Mouse (Mus musculus) left cerebral cortex, postnatal 10 days (tissue): ENCODE measurements around the gene Parg. TPM values are rescaled to one million over a fixed set of nuclear protein-coding genes. Genes with fewer than 3 reads are reported as not detected.
A peak's percentile ranks its signal among the peaks of the same experiment; 100 is the strongest.
"Not testable (repeated sequence)": the region's sequence is repeated elsewhere in the genome, so short reads cannot be mapped to it uniquely, and the experiment has no call there.

Source experiments
- DNase-seq, 2 experiments: peaks; one replicate each; pipeline ENCODE4 v3.0.0; 2021 to 2022; ENCODE audit warnings: low spot score in 2 of 2, mixed read lengths in 1 of 2; ENCODE audit errors: extremely low spot score in 1 of 2
- intact Hi-C: fragments of 180-260 bp; cut with DNase I; formaldehyde crosslinking; loops from one replicate; pipeline ENCODE4 v1.15.1; 2025
- total RNA-seq, 2 experiments: library from RNA; stranded (reverse); gene quantifications; 2 replicates each; pipeline ENCODE4 v1.2.3; 2021

The Parg gene
- total RNA-seq, 2 experiments from 2014 or later, result 36.8 to 38.4 TPM

DNA sequence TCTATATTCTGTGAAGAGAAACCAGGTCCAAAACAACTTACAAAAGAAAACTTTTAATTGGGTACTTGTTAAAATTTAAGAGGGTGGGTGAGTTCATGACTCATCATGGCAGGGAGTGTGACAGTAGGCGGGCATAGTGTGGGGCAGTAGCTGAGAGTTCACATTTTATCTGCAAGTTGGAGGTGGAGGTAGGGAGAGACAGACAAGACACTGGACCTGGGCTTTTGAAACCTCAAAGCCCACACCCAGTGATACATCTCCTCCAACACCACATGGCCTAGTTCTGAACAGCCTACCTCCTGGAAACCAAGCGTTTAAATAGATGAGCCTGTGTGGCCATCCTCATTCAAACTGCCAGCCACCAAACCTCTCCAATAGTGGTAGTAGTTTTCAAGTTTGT lies 26.4 kb upstream of the Parg start:
- intact Hi-C loops, result no loop called here

DNA sequence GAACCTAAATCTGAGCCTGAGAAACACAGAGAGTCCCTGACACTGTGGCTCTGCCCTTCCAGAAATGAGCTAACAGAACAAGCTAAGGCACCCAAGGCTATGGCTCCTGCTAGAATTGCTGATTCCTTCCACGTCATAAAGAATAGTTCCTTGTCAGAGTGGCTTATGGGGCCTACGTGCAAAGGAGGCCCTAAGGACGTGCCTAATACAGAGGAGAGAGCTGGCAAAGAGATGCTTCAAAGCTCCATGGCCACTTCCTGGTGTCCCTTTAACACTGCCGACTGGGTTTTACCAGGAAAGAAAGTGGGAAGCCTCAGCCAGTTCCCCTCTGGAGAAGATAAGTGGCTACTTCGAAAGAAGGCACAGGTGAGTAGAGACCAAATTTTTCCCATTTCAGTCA lies 25.2 kb upstream of the Parg start:
- DNase-seq, intact Hi-C loops: not testable (repeated sequence)

More for the DNA sequence above, 26.4 kb upstream of the Parg start:
- no peak for DNase-seq

DNA sequence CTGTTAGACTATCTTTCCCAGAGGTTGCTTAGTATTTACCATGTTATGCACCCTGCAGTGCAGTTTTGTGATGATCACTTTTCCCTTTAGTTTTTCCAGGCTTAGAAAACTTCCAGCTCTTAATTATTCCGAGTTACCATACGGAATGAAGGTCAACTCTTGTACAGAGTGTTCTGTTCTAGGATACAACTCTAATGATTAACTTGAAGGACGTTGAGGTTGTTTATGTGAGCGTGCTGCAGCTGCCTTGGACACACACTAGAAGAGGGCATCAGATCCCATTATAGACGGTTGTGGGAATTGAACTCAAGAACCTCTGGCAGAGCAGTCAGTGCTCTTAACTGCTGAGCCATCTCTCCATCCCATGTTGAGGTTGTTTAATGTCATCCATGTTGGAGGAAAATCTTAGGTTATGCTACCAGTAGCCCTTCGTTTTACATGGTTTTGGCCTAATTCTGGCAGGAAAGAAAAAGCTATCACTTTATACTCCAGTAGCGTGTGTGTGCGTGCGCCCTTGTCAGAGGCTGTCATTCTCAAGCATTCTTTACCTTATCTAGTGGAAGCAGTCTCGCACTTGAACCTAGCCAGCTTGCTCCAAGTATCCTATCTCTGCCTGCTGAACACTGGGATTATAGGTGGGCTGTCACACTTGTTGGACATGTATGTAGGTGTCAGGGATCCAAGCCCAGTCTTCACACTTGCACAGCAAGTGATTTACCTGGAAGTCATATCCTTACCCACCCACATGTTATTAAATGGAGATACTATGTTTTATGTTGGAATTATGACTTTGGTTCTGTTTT lies 22.2 kb upstream of the Parg start:
- DNase-seq, result no peak
- intact Hi-C loops, result no loop called here

DNA sequence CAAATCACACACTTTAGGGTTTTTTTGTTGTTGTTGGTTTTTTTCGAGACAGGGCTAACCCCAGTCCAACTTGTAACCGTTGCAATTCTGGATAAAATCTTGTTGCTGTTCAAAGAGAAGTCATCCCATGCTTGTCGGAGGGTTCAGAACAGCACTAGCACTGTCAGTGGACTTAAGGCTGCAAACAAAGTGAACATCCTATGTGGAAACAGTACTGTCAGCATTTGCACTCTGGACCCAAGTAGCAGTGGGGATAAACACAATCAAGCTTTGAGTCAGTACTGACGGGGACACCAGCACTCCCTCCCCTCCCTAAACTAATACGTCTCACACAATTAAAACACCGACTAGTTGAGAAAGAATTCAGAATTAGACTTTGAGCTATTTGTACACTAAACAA lies 20.9 kb upstream of the Parg start:
- intact Hi-C loops, result no loop called here
- DNase-seq, result no peak

DNA sequence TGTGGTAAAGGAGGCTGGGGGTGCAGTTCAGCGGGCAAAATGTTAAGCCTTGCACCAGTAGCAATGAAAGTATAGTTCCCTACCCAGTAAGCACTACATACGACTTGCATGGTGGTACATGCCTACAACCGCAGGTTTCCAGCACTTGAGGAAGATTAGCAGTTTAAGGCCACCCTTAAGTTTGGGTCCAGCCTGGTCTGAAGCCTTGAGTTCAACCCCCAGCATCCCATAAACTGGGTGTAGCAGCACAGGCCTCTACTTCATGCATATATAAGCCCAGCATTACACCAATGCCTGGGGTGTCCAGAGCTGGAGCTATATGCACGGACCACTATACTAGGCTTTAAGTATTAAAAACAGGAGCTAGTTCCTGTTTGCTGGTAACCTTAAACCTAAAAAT lies 17.9 kb upstream of the Parg start:
- intact Hi-C loops, result no loop called here
- no peak for DNase-seq

DNA sequence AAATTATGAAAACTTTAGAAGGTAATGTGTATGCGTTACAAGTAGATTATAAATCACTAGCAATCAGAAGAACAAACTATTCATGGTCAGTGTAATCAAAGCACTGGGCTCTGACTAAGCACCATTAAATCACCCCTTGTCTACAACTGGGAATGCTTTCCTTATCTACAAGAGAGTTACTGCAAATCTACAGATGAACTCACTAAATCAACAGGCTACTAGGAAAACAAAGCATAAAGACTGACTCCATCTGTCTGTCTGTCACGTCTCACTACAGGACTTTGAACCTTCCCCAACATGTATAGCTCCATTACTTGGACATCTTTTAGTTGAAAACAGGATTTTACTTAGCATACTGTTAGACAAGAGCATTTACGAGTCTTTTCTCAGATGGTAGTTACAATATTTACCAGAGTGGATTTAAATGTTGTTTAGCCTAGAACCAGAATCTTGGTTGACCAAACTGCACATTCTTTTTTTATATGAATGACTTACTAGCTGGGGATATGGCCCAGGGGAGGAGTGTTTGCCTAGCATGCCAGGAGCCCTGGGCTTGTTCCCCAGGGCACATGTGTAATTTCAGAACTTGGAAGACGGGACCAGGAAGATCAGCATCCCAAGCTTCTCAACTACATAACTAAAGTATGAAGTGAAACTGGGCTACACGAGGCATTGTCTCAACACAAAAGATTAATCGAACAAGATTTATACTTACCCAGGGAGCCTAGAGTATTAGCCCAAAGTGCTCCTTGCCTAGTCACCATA lies 10.9 kb upstream of the Parg start:
- no peak for DNase-seq
- intact Hi-C loops, result no loop called here

DNA sequence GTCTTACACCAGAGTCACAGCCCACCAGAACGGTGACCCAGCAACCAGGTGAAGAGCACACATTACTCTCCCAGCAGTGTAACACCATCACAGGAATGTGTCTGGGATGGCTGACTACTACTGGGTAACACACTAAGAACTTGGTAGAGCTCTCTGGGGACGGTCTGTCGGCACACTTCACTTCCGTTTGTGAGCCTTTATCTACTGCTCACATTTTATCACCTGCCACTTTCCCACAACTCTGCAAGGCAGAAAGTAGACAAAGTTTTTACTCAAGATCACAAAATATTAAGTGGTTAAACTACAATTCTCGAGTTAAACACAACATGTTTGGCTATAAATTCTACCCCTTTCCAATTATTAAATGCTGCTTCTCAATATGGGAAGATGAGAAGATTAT lies 9.8 kb upstream of the Parg start:
- intact Hi-C loops, result no loop called here

DNA sequence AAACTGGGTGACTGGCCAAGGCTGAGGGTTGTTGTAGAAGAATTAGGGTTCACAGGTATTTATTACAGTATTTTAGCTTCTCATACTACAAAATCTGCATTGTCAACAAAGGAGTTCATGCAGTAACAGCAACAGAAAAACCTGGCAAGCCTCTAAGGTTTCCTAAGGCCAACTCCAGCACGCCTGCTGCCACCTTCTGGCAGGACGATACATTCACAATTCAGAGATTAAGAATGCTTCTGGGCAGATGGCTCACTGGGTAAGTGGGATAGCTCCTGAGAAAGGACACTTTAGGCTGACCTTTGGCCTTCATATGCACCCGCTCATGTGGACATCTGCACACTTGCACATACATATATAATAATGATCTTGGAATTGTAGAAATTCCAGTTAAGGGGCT lies 9.3 kb upstream of the Parg start:
- peak; percentile 22 to 64 for DNase-seq
- intact Hi-C loops, result no loop called here

More for the DNA sequence above, 9.8 kb upstream of the Parg start:
- no peak for DNase-seq

DNA sequence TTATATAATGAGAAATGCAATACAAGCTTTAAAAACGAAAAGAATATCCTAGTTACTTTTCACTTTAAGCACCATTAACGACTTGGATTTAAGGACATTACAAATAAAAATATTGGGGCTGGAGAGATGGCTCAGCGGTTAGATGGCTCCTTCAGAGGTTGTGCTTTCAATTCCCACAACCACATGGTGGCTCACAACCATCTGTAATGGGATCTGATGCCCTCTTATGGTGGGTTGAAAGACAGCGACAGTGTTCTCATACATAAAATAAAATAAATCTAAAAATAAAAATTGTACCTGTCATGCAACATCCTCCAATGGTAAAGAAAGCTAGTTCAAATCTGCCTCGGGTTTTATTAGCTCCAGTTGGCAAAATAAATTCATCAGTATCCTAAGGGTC lies 8.2 kb upstream of the Parg start:
- intact Hi-C loops, DNase-seq: not testable (repeated sequence)

DNA sequence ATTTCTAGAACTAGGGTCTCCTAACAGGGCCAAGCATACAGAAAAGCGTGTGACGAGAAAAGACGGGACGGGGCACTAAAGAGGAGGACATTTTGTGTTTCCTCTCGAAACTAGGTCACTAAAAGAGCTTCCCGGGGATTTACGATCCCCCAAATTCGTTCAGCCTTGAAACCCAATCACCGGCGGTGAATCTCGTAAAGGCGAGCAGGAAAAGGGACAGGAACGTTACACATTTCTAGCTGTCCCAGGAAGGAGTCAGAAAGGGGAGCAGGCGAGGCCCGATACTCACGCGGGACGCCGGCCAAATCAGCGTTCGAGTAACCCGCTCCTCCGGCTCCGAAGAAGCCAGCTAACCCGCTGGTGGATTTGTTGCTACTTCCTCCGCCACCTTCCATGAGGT lies 395 bp upstream of the Parg start:
- intact Hi-C loops, result no loop called here

DNA sequence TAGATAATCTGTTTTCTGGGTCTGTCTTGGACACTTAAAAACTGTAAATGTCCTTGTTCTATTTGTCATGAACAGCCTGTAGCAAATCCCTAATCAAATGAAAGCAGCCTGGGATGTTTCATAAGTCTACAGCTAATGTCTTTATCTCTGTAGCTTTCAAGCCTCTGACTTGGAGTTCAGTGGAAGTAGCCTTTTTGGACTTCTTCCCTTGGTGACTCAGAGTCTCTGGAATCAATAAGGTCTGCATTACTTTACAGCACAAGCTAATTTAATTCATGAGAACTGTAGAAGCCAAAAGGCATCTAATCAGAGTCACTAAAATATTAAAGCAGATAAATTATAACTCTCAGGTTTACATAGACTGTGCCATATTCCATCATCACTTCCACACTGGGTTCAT lies 24.9 kb downstream of the Parg start:
- DNase-seq, result no peak
- intact Hi-C loops, result no loop called here

More for the DNA sequence above, 395 bp upstream of the Parg start:
- peak; percentile 11 to 55 for DNase-seq

DNA sequence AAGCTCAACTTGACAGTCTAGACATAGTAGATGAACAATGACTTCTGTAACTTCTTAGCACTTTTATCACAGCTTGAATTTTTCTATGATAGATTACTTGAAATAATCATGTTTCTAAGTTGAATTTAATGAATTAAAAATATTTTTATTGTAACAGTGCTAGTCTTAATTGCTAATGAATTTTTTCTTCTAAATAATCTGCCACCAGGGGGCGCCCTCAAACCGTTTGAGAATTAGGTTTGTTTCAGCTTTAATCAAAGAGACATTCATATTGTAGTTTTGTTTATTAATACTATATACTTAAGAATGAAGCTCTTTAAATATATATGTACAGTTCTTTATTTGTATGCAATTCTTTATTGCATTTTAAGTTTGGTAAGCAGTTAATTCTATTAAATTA lies 27.2 kb downstream of the Parg start:
- intact Hi-C loops, result loop anchor here (2.0 kb wide), 1 partner anchor 254 kb away; no protein-coding TSS in a partner anchor
- peak; percentile 36 to 42 for DNase-seq

DNA sequence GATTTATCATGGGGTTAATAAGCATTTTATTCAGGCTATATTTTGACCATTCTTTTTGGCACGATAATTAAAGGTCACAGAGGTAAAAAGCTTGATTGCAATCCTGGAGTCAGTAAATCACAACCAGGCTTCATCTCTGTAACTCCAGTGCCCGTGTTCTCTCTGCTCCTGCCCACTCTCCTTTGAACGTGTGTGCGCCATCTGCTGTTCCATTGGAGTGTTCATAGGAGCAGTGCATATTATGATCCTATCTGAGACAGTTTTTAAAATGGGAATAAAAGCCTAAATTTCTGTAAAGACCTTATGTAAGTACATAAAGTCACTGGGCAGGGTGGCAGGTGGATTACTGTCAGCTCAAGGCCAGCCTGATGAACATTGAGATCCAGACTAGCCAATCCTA lies 40.7 kb downstream of the Parg start:
- intact Hi-C loops, result no loop called here
- peak in 1 of 2 experiments; percentile 18 for DNase-seq

DNA sequence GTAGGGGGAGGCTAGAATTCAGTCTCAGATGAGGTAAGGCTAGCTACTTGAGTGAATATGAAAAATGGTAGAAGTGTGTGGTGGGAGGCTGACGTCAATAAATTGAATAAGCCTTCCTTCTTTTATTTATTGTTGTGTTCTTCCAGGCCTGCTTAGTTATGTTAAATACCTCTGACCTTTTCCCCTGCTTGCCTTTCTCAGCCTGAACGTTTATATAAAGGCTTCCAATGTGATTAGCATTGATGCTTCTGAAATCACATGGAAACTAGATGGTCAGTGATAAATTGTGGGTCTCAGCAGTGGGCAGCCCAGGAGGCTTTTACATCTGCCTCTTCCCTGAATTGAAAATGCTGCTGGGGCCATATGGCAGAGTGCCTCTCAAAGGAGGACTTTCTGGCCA lies 44.3 kb downstream of the Parg start:
- intact Hi-C loops, result no loop called here
- no peak for DNase-seq

DNA sequence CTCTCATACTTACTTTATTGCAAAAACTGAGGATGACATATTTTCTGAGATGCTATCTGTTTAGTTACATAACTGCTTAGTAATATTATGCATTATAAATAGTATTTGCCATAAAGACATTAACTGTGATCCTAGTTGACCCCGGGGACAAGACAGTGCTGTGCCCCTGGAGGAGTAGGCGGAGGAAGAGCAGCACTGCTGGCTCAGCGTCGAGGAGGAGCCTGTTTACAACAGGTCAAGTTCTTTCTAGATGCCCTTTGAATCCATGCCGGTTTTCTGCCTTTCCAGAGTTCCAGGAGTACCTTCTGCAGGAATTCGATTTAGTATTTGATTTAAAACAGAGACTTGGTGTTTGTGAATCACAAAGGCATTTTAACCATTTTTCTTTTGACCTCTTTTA lies 47.9 kb downstream of the Parg start:
- no peak for DNase-seq
- intact Hi-C loops, result no loop called here

DNA sequence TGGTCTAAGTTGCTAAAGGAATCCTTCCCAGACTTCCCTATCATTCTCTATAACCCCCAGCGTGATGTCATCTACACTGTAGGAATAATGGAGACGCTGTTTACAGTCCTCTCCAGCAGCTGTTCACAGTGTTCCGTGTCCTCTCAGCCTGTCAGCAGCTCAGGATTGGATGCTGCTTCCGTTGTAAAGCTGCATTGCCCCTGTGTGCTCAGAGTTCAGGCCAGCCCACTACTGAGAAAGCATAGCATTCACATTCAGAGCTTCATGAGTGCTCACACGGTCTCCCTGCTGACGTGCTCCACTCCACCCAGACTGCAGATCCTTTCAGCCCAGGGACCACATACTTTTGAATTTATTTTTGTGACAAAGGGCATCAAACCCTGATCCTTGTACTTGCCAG lies 59.1 kb downstream of the Parg start:
- DNase-seq, result no peak
- intact Hi-C loops, result no loop called here

DNA sequence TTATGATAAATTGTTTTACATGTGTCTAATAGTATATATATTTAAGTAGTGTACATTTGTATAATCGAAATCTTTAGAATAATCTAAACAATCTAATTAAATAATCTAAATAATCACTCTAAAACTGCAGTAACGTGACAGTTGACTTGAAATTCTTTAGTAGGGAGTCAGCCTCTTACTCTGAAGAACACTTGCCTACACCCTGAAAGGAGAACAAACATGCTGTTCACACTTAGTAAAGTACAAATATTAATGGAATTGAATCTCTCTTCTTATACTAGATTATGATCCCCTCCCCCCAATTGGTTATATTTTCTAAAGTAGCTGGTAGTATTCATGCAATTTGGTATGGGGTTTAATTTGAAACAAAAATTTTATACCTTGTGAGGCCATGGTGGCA lies 60.0 kb downstream of the Parg start:
- DNase-seq, result no peak
- intact Hi-C loops, result no loop called here

DNA sequence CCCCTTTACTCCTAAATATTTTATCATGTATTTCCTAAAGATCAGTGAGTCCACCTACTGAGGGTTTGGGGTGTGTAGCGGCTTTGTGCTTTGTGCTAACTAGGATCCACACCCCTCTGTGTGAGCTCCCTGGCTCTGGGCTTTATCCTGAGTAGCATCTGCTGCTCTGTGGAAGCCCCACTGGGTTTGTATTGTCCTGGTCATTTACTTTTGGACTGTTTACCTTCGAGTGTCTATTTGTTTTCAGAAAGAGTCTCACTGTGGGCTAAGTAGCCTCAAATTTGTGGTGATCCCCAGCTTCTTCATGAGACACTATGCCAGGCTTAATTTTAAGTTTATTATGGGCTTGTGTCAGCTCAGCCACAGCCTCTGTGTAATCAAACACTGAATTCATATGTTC lies 67.2 kb downstream of the Parg start:
- intact Hi-C loops, result no loop called here
- no peak for DNase-seq

DNA sequence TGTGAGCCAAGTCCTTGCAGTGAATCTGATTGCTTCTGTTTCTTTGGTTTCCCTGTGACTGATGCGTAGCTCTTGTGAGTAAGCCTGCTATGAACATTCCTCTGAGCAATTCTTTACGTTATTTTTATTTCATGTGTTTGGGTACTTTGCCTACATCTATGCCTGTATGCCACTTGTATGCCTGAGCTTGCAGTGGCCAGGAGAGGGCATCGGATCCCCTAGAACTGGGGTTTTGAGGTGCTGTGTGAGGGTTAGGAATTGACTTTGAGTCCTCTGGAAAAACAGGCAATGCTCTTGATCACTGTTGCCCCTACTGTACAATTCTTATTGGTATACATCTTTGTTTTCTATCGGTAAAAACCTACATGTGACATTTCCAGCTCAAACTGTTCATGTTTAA lies 67.8 kb downstream of the Parg start:
- DNase-seq, result no peak
- intact Hi-C loops, result no loop called here

DNA sequence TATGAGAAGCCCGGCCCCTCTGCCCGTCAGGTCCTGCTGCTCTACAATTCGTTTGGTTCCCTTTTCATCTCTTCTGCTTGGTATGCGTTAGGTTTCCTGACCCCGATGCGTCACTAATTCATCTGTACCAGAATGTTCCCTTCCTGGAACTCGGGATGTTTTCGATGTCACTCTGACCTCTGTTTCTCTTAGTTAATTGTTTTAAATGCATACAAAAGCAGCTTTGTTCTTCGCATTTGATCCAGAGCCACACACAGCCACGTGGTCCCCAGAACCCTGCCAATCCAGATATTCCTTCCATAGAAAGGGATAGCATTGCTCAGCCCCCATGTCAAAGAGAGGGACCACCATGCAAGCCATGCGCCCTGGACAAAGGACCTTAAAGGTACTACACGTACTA lies 99.9 kb downstream of the Parg start:
- intact Hi-C loops, result no loop called here
- peak; percentile 34 to 41 for DNase-seq
